Mouse (Mus musculus) MEL-GATA-1-ER (cell line): ENCODE results near the gene Nectin2.
A peak's percentile ranks its signal among the peaks of the same experiment; 100 is the strongest.

Source experiments
- DNase-seq: peaks from one replicate; pipeline ENCODE4 v3.0.0-alpha.2; 2012; ENCODE audit warnings: low read depth; ENCODE audit errors: extremely low read depth

Gene Nectin2

DNA sequence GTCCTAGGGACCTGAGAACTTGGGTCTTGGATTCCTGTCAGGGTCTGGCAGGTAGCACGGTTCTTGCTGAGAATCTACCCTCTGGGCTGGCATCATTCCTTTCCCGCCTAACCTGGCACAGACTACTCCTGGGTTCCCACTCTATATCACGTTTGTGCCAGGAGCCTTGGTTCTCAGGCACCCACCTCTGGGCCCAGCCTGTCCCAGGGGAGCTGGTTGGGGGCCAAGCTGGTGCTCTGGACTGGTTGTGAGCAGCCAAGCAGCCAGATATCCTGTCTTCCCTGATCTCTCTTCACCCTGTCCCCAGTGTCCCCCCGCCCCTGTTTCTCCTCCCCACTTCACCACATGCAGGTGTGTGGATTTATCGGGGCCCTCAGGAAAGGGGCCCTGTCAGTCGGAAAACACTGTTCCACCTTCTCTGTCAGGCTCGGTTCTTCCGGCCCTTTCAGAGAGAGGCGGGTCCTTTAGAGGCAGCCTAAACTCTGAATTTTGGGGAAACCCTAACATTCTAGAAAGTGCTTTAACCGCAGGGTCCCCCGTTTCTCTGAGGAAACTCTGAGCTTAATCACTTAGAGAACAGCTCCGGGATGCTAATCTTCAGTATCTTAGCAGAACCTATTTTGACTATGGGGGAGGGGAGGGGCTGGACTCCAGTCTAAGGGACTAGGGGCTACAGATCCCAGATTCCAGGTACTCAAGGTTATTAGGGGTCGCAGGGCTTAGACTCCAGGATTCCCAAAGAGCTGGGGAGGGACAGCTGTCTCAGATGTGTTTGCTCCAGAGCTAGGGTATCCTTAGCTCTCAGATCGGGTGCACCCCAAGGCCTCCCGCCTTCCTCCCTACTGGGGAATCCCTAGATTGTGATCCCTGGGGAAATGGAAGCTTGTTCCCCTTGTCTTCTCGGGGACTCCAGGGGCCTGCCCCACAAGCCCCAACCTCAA lies 19.4 kb upstream of the Nectin2 start:
- DNase-seq = no peak

DNA sequence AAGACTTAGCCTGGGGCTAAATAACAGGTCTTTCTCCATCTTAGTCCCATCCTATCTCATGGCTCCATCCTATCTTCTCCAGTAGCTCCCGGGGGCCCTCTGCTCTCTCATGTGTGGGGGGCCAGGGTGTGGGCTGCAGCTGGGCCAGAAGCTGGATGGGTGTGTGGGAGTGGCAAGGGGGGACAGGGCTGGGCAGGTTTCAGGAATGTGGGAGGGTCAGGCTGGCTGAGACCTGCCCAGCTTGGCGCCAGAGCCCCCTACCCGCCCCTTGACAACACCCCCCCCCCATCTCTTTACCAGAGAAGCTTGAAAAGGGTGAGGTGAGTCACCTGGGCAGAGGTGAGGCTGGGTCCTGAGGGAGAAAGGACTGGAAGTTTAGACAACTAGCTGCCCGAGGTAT lies 18.7 kb upstream of the Nectin2 start:
- no peak for DNase-seq

GRCm38 (mm10) chr7:19768251-19768650 lies 18.0 kb upstream of the Nectin2 start:
- DNase-seq = no peak

DNA sequence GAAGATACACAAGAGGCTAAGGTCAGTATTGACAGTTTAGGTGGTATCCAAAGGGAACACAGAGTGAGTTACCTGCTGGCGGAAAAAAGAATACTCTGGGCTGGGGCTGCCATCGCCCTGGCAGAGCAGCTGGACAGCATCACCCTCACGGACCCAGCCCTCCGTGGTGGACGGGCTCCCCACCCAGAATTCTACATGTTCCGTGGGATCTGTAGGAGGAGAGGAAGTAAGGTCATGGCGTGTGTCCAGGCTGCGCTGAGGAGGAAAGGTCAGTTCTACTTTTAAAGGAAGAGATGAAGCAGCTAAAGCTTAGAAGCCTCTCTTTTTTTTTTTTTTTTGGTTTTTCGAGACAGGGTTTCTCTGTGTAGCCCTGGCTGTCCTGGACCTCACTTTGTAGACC lies 14.3 kb upstream of the Nectin2 start:
- DNase-seq = no peak

GRCm38 (mm10) chr7:19763829-19764477 lies 13.7 kb upstream of the Nectin2 start:
- DNase-seq = no peak

DNA sequence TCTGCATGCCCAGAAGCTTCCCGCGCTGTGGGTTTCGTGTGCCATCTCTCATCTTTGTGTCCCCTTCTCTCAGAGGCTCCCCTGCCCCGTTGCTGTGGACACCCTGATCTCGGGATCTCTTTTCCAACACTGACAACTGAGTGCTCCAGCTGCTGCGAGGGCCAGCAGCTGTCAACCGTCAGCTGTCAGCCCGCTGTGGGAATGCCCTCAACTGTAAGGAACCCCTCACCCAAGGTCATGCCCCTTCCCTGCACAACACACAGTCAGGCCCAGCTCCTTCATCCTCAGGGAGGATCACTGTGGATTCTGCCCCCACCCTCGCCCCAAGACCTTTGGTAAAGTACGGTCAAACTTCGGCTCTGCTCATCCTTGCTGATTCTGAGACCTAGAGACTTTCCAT lies 12.0 kb upstream of the Nectin2 start:
- DNase-seq = no peak

DNA sequence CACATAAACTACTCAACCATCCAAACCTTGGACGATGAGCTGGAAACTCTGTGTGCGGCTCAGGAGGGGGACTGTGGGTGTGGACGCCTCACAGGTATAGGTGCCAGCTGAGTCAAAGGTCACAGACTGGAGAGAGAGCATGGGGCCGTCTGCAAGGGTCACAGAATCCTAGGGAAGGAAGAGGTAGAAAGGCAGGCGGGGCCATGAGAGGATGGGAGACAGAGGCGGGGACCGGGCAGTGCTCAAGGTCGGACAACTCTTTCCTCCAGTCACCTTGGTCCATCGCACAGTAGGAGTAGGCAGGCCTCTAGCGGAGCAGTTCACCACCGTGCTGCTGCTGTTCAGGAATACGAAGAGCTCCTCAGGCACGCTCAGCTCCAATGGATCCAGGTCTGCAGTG lies 9.7 kb upstream of the Nectin2 start:
- no peak for DNase-seq

DNA sequence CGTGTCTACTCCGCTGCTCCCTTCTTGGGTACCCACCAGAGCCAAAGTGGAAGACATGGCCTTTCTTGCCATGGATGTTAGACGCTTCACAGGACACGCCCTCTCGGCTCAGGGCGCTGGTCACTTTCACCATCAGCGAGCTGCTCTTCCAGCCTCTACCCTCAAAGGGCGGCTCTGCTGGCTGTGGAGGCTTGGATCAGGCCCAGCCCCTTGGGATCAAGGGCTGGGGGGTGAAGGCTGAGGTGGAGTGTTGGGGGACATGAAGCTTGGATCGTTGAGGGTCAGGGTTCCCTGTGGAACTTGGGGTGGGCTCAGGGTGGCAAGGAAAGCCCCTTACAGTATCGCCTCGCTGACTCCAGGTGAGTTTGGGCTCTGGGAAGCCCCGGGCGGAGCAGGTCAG lies 8.3 kb upstream of the Nectin2 start:
- no peak for DNase-seq

- DNase-seq = no peak
Observed at GRCm38 (mm10) chr7:19755851-19756786, 5.8 kb upstream of the Nectin2 start.

GRCm38 (mm10) chr7:19755008-19755407 lies 4.7 kb upstream of the Nectin2 start:
- DNase-seq = no peak

DNA sequence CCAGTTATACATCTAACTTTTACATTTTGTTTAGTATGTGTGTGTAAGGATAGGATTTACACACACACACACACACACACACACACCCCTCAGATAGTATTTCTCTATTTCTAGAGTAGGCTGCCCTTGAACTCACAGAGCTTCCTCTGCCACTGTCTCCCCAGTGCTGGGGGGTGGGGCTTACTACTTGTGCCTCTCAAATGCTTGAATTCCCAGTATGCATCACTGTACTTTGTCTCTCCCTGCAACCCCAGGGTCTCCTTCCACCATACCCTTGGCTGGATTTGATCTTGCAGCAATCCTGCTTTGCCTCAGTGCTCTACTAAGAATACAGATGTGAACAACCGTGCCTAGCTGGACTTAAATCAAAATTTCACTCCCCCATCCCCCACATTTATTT lies 3.8 kb upstream of the Nectin2 start:
- no peak for DNase-seq

DNA sequence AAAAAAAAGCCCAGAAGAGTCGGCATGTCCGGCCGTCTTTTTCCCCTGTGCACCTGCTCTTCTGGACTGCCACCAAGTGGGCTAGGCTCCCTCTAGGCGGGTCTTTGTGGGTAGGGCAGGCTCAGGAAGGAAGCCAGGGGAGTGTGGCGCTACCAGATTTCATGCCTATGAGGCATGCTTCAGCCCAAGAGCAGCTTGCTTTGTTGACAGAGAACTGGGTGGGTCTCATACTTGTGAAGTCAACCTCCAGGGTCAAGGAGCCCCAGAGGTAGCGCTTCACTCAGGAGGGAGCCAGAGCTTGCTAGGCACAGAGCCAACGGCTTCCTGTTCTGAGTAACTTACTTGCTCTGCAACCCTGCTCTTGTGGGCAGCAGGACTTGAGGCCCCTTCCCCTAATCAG lies 3.3 kb upstream of the Nectin2 start:
- DNase-seq = no peak

GRCm38 (mm10) chr7:19752652-19753051 lies 2.4 kb upstream of the Nectin2 start:
- DNase-seq = no peak

DNA sequence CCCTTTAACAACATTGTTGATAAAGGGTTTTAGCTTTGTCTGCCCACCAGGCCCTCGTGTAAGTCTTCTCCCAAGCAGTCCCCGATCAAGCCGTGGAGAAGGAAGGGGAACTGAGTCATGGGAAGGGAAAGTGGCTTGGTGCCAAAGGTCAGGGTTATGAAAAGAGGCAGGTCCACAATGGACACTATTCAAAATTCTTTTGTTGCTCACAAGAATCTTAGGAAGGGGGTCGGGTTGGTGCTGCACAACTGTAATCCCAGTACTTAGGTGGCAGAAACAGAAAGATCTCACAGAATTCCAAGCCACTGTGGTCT lies 744 bp upstream of the Nectin2 start:
- no peak for DNase-seq

- peak; percentile 87 for DNase-seq
Observed at GRCm38 (mm10) chr7:19749389-19750216, 680 bp downstream of the Nectin2 start.

- DNase-seq = no peak
Observed at GRCm38 (mm10) chr7:19748219-19749195, 1.8 kb downstream of the Nectin2 start.

- no peak for DNase-seq
Observed at GRCm38 (mm10) chr7:19747420-19748218, 2.7 kb downstream of the Nectin2 start.

DNA sequence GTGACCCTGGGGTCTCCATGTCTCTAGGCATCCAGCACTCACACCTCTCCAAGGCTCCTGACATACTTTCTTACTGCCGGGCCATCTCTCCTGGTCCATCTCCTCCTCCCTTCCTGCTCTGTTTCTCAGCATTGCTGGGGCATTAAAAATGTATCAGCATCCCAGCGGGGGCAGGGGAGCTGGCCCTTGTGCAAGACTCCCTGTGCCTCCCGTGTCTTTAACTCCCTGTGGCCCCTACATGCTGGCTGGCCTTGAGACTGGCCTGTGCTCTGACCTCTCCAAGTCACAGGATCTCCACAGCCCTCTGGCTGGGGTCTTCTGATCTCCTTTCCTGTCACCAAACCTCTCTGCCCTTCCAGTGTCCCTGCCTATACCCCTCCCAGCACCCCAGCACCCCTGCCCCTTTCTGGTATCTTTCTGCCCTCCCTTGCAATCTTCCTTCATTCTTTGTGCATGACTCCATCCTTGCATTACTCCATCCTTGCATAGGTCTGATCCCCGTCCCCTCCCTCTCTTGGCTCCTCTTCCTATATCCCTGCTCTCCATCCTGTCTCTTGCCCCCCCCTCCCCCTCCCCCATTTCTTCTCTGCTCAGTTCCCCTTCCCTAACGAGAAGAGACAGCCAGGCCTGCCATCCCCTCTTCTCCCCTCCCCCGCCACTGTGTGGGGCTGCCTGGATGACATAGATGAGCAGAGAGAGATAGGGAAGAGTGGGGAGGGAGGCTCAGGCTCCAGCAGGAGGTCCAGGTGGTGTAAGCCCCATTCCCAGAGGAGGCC lies 3.7 kb downstream of the Nectin2 start:
- no peak for DNase-seq
